Mouse (Mus musculus) CH12.LX (cell line): ENCODE data around the gene Tph1.

Source experiments
- CTCF ChIP-seq, 2 experiments: IDR thresholded peaks in 1 of 2; conservative IDR thresholded peaks in 1 of 2; 2 replicates each; pipeline ENCODE4 v1.5.1; 2011 to 2012; ENCODE audit warnings: low read depth in 2 of 2, low read length in 2 of 2, improper control_type of control experiment in 1 of 2, inconsistent platforms in 1 of 2, mild to moderate bottlenecking in 1 of 2, moderate library complexity in 1 of 2
- ELF1 ChIP-seq: IDR thresholded peaks from 2 replicates; pipeline ENCODE4 v1.6.1; 2014; ENCODE audit warnings: low read depth, mild to moderate bottlenecking, inconsistent platforms, low read length, improper control_type of control experiment
- ETS1 ChIP-seq: conservative IDR thresholded peaks from 2 replicates; pipeline ENCODE4 v1.6.1; 2012; ENCODE audit warnings: low read depth, mild to moderate bottlenecking, inconsistent platforms, low read length, improper control_type of control experiment, moderate library complexity
- IRF4 ChIP-seq: IDR thresholded peaks from 2 replicates; pipeline ENCODE4 v1.6.1; 2014; ENCODE audit warnings: low read depth, mild to moderate bottlenecking, inconsistent platforms, low read length, improper control_type of control experiment
- MAFK ChIP-seq: IDR thresholded peaks from 2 replicates; pipeline ENCODE4 v1.6.1; 2011; ENCODE audit warnings: low read length, improper control_type of control experiment; ENCODE audit not compliant: insufficient replicate concordance
- MEF2A ChIP-seq: IDR thresholded peaks from 2 replicates; pipeline ENCODE4 v1.6.1; 2014; ENCODE audit warnings: low read depth, mild to moderate bottlenecking, inconsistent platforms, low read length, improper control_type of control experiment, borderline replicate concordance
- NRF1 ChIP-seq: IDR thresholded peaks from 2 replicates; pipeline ENCODE4 v1.6.1; 2014; ENCODE audit warnings: low read depth, mild to moderate bottlenecking, inconsistent platforms, low read length, improper control_type of control experiment, moderate library complexity
- POLR2A ChIP-seq: IDR thresholded peaks from 2 replicates; pipeline ENCODE4 v1.6.1; 2011; ENCODE audit warnings: low read depth, mild to moderate bottlenecking, improper control_type of control experiment, low read length
- USF2 ChIP-seq: conservative IDR thresholded peaks from 2 replicates; pipeline ENCODE4 v1.6.1; 2011; ENCODE audit warnings: low read depth, low read length, improper control_type of control experiment

- no peak for TF ChIP-seq MAFK
- TF ChIP-seq CTCF (conservative IDR thresholded peaks at IDR 0.05 in 1 of 2, IDR thresholded peaks at IDR 0.05 in 1 of 2; ENCODE audit: low read depth in 2 of 2, low read length in 2 of 2) = no peak
- no peak for TF ChIP-seq POLR2A
- no peak for TF ChIP-seq USF2
- TF ChIP-seq ELF1 = no peak
- no peak for TF ChIP-seq MEF2A
- TF ChIP-seq ETS1 = peak; percentile 46; the same call in 1 of the 2 replicates
- TF ChIP-seq IRF4 = peak; percentile 16; the same call in 1 of the 2 replicates
- TF ChIP-seq NRF1 = no peak
Measured at GRCm38 (mm10) chr7:46678417-46678816, 6.1 kb upstream of the Tph1 start.
